Mouse (Mus musculus) layer of hippocampus, postnatal 14 days (tissue): ENCODE results near the gene Lingo3. TPM values are rescaled to one million over a fixed set of nuclear protein-coding genes. Genes with fewer than 3 reads are reported as not detected.
A peak's percentile ranks its signal among the peaks of the same experiment; 100 is the strongest.
"Not testable (repeated sequence)": the region's sequence is repeated elsewhere in the genome, so short reads cannot be mapped to it uniquely, and the experiment has no call there.

Experiments used
- DNase-seq, 2 experiments: peaks; one replicate each; pipeline ENCODE4 v3.0.0; 2021 to 2022; ENCODE audit warnings: low spot score in 2 of 2, mixed read lengths in 1 of 2
- total RNA-seq, 2 experiments: library from RNA; stranded (reverse); gene quantifications; 2 replicates each; pipeline ENCODE4 v1.2.3; 2021

Lingo3 gene
- total RNA-seq, 2 experiments from 2014 or later = 32.6 to 35.5 TPM

DNA sequence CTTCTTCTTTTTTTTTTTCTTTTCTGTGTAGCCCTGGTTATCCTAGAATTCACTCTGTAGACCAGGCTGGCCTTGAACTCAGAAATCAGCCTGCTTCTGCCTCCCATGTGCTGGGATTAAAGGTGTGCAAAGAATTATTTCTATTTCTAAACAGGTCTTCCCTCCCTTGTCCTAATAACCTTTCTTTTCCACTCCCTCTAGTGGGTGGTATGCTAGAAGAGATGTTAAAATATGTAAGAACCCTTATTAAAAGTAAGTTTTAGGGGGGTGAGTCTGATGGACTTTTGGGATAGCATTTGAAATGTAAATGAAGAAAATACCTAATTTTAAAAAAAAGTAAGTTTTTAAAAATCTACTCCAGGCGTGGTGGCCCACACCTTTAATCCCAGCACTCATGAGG lies 20.5 kb downstream of the Lingo3 start:
- DNase-seq = no peak

- DNase-seq = no peak
These were observed 21.3 kb downstream of the Lingo3 start for GRCm38 (mm10) chr10:80822528-80822927.

- no peak for DNase-seq
These were observed 21.8 kb downstream of the Lingo3 start for GRCm38 (mm10) chr10:80821991-80822390.

DNA sequence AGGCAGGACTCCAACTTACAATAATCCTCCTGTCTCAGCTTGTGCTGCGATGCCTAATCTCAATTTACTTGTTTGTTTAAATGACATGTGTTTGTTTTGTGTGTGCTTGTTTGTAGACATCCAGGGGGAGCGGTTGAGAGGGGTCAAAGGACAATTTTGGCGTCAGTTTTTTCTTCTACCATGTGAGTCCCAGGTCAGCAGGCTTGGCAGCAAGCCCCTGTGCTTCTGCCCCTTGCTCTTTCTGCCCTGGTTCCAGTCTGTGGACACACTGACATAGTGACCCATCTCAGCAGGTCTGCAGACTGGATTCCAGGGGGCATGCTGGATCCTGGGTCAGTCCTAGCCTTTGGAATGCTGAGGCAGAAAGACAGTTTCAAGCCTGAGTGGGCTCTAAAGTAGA lies 24.4 kb downstream of the Lingo3 start:
- no peak for DNase-seq

- DNase-seq = no peak
These were observed 25.1 kb downstream of the Lingo3 start for GRCm38 (mm10) chr10:80818599-80819281.

DNA sequence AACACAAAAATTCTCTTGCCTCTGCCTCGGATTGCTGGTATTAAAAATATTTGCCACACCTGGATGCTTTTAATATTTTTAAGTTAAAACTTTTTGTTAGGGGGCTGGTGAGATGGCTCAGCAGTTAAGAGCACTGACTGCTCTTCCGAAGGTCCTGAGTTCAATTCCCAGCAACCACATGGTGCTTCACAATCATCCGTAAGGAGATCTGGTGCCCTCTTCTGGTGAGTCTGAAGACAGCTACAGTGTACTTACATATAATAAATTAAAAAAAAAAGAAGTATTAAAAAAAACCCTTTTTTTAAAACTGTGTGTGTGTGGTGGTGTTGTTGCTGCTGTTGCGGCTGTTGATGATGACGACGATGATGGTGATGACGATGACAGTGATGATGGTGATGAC lies 25.9 kb downstream of the Lingo3 start:
- not testable (repeated sequence) for DNase-seq

DNA sequence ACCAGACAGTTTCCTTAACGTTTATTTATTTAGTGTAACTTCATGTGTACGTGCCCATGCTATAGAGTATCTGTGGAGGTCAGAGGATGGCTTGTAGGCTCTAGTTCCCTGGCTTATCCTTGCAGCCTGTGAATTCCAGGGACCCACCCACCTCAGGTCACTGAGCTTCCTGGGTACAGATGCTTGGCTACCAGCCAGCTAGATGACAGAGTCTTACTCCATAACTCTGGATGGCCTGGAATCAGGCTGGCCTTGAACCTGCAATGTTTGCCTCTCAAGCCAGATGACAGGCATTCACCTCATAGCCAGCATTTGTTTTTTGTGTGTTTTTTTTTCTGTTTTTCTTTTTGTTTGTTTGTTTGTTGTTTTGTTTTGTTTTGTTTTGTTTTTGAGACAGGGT lies 26.7 kb downstream of the Lingo3 start:
- DNase-seq = no peak

DNA sequence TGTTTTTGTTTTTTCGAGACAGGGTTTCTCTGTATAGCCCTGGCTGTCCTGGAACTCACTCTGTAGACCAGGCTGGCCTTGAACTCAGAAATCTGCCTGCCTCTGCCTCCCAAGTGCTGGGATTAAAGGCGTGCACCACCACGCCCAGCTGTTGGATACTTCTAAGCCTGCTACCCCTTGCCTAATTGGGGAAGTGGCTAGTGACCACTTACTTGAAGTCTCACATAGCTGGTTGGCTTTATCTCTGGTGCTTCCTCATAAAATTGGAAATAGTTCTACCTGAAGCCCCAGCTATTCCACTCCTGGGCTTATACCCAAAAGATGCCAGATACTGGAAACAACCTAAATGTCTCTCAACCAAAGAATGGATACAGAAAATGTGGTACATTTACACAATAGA lies 27.5 kb downstream of the Lingo3 start:
- not testable (repeated sequence) for DNase-seq

DNA sequence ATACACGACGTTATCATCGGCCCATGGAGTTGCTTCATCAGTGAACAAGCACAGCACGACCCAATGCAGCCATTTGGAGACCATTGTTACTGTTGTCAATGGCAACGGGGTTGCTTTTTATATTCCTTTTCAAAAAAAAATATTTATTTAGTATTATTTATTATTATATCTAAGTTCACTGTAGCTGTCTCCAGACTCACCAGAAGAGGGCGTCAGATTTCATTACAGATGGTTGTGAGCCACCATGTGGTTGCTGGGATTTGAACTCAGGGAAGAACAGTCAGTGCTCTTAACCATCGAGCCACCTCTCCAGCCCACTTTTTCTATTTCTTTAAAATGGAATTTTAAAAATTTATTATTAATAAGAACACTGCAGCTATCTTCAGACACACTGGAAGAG lies 29.0 kb downstream of the Lingo3 start:
- DNase-seq = no peak

DNA sequence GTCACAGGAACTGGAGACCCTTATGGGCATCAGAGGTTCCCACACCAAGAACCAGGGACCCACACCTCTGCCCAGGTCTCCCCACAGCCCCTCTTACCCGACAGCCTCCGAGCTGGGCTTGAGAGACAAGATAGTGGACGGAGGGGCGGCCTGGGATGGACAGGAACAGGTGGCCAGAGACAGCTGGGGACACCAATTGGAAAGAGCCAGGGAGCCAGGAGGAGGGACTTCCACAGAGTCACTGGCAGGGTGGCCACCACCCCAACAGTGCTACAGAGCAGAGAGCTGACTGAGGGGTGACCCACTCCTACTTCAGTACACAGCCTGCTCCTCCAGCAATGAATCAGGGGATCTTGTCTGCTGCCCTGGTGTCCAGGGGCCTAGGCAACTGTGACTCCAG lies 30.5 kb downstream of the Lingo3 start, which contains the start of gene Jsrp1:
Jsrp1 (minus strand) TSS at position 133 of the 400 bp plus-strand sequence.
- DNase-seq = no peak

- no peak for DNase-seq
These were observed 31.3 kb downstream of the Lingo3 start for GRCm38 (mm10) chr10:80812391-80813041.

- DNase-seq = no peak
These were observed 33.8 kb downstream of the Lingo3 start for GRCm38 (mm10) chr10:80810084-80810483.

- no peak for DNase-seq
These were observed 34.7 kb downstream of the Lingo3 start for GRCm38 (mm10) chr10:80808985-80809632.

- DNase-seq = no peak
These were observed 35.5 kb downstream of the Lingo3 start for GRCm38 (mm10) chr10:80808099-80808984.

- DNase-seq = peak; percentile 87 to 89
These were observed 36.7 kb downstream of the Lingo3 start for GRCm38 (mm10) chr10:80807057-80807627.

GRCm38 (mm10) chr10:80806341-80807056 lies 37.3 kb downstream of the Lingo3 start:
- DNase-seq = no peak

- DNase-seq = peak; percentile 72 to 75
These were observed 37.9 kb downstream of the Lingo3 start for GRCm38 (mm10) chr10:80805925-80806324.

DNA sequence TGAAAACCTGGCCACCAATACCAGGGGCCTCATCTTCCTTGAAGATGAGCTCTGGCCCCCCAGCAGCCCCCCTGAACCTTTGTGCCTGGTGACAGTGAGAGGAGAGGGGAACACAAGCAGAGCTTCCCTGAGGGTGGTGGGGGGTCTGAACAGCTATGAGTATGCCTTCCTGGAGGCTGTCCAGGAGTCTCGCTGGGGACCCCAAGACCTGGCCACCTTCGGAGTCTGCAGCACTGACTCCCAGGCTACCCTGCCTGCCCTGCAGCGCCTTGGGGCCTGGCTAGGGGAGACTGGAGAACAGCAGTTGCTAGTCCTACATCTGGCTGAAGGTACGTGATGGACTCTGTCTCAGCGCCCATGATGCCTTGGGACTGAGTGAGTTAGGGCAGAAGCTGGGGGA lies 38.5 kb downstream of the Lingo3 start:
- no peak for DNase-seq

GRCm38 (mm10) chr10:80804916-80805315 lies 38.9 kb downstream of the Lingo3 start, which contains the start of gene Amh:
Amh (plus strand) TSS chr10:80805243.
- no peak for DNase-seq

GRCm38 (mm10) chr10:80804340-80804739 lies 39.5 kb downstream of the Lingo3 start:
- no peak for DNase-seq
